Mouse (Mus musculus): ENCODE measurements around the gene Lin7c.

DNA sequence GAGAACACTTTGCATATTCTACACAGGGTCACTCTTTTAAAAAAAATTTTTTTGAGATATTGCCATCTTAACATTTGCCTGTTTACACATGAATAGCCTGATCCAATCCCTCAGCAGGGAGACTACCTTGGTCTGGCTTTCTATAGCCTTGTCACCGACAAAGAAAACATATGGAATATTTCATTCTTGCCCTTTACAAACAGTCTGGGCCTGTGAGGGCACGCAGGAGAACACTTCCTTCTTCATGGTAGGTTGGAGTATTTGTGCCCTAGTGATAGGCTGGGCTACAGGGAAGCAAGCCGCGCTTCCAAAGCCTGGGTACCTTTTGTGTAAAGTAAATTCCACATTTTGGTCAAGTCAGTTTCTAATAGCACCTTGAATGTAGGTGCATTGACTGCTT is 38.1 kb downstream of the Lin7c start:
- TF ChIP-seq POLR2AphosphoS2 (IDR thresholded peaks at IDR 0.05; ENCODE audit: insufficient read length, low read depth) (no peak), MYOG (IDR thresholded peaks at IDR 0.05; ENCODE audit: control insufficient read depth in 1 of 3, insufficient read depth in 1 of 3, insufficient read length in 2 of 3, low read depth in 2 of 3) (no peak), POLR2A (IDR thresholded peaks at IDR 0.05; ENCODE audit: insufficient read length, low read depth) (no peak)

Data from myocyte (in vitro differentiated cells).